Mouse (Mus musculus) megakaryocyte-erythroid progenitor cell, adult 5-6 weeks (primary cell): ENCODE results near the gene Rin2. TPM values are rescaled to one million over a fixed set of nuclear protein-coding genes. Genes with fewer than 3 reads are reported as not detected.

Experiments
- ATAC-seq: replicated peaks from 2 replicates; pipeline ENCODE4 v1.8.0; 2016; ENCODE audit warnings: mild to moderate bottlenecking, inconsistent platforms; ENCODE audit not compliant: severe bottlenecking, poor library complexity, low FRiP score, low TSS enrichment
- total RNA-seq, 2 experiments: library from RNA; stranded (forward) in 1 of 2; stranded (reverse) in 1 of 2; fragments of 200-1000, 215-1000 nt in 1 of 2; fragments of >200 nt in 1 of 2; fragmentation: Nextera tagmentation in 1 of 2; gene quantifications; 2 replicates each; pipeline ENCODE4 v1.2.3; 2014 to 2017

Rin2 gene
- total RNA-seq, 2 experiments from 2014 or later = not detected

GRCm38 (mm10) chr2:145920941-145921650 is 246.1 kb downstream of the Rin2 start:
- peak; percentile 53; the same call in 1 of the 2 replicates for ATAC-seq

- ATAC-seq = peak; percentile 99
These were observed 259.6 kb downstream of the Rin2 start, which contains the start of the genes Cfap61 and Crnkl1 for GRCm38 (mm10) chr2:145934339-145935231. Cfap61 (plus strand) TSS chr2:145934784. Crnkl1 (minus strand) TSS chr2:145935014.

DNA sequence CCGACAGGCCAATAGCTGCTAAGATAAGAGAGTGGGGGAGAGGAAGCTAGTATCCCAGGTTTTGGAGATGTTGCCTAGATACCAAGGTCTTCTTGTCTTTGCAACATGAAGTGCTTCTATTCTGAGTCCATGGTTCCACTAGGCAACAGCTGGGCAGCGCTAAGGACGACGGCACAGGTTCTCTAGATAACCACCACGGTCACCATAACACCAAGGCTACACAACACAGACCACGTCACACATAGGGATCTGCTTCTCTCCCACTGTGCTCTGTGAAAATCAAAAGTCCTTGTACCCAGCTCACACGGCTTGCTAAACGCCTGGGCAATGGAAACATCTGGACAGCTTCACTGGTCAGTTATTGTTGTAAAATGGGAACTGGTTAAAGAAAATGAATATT is 262.0 kb downstream of the Rin2 start:
- ATAC-seq = no peak

Other genes starting within 250 kb of the Rin2 start
- 60.2 and 63.9 TPM in 2 replicates for gene Naa20, start 226.9 kb downstream of the Rin2 start, total RNA-seq (2014; fragmentation: Nextera tagmentation)
- 55.0 and 65.7 TPM in 2 replicates for gene Naa20, start 226.9 kb downstream of the Rin2 start, total RNA-seq (2017)